In genomic region chr1:72242581-72243143, GRCm38 (mm10) we compare ENCODE assay signal across 12 mouse cellular contexts.
"Had no signal": no experiment of that assay in that cellular context is flagged by ENCODE, and none has a peak within 500 bp of the region (broad histone marks: within the 10 kb centered on the region; RNA-seq: fewer than 3 reads in every experiment).

No protein-coding gene starts in this region.

- H3K4me1 ChIP-seq: neural tube, embryonic 12.5 days had no signal

- ATAC-seq: liver, embryonic 12.5 days had no signal

- DNase-seq: kidney, postnatal 10 days; kidney, postnatal 4 days; left cerebral cortex, postnatal 4 days; lung, embryonic 14.5 days; lung, postnatal 10 days; lung, postnatal 4 days; right cerebral cortex, postnatal 14 days; thymus, postnatal 4 days had no signal

- H3K9me3 ChIP-seq: limb, embryonic 13.5 days; liver, embryonic 12.5 days; midbrain, embryonic 10.5 days; neural tube, embryonic 12.5 days had no signal

- H3K27ac ChIP-seq: limb, embryonic 13.5 days; neural tube, embryonic 12.5 days had no signal

- H3K27me3 ChIP-seq: limb, embryonic 13.5 days; neural tube, embryonic 12.5 days had no signal

- H3K36me3 ChIP-seq: limb, embryonic 13.5 days; liver, embryonic 12.5 days; midbrain, embryonic 10.5 days; neural tube, embryonic 12.5 days had no signal
